Mouse (Mus musculus): ENCODE data around the gene Mgrn1. TPM values are rescaled to one million over a fixed set of nuclear protein-coding genes. Genes with fewer than 3 reads are reported as not detected.
A peak's percentile ranks its signal among the peaks of the same experiment; 100 is the strongest.

Mgrn1 gene
- polyA plus RNA-seq, 1 experiment: 75.4 TPM

GRCm38 (mm10) chr16:4913783-4914735 lies 28.0 kb downstream of the Mgrn1 start:
- no peak for TF ChIP-seq POLR2A (IDR thresholded peaks at IDR 0.05; ENCODE audit: borderline replicate concordance, low read depth, low read length)
- TF ChIP-seq CTCF (IDR thresholded peaks at IDR 0.05; ENCODE audit: low read depth, low read length): peak; percentile 94
- H3K4me3 ChIP-seq (ENCODE audit: insufficient read depth, low read length): peak overlapping the region; percentile 44
- H3K27ac ChIP-seq (ENCODE audit: insufficient read depth, low read depth, low read length): peak overlapping the region; percentile 97
- peaks cover 32% of the 10 kb centered on the region for H3K4me1 ChIP-seq (ENCODE audit: control insufficient read depth, insufficient read depth, low read length)

- TF ChIP-seq POLR2A (IDR thresholded peaks at IDR 0.05; ENCODE audit: borderline replicate concordance, low read depth, low read length): no peak
- no peak for TF ChIP-seq CTCF (IDR thresholded peaks at IDR 0.05; ENCODE audit: low read depth, low read length)
- peaks cover 41% of the 10 kb centered on the region for H3K4me1 ChIP-seq (ENCODE audit: control insufficient read depth, insufficient read depth, low read length)
- no peak overlapping the region for H3K4me3 ChIP-seq (ENCODE audit: insufficient read depth, low read length)
- no peak overlapping the region for H3K27ac ChIP-seq (ENCODE audit: insufficient read depth, low read depth, low read length)
Measured at GRCm38 (mm10) chr16:4915931-4916330, 29.9 kb downstream of the Mgrn1 start.

GRCm38 (mm10) chr16:4916608-4917007 lies 30.6 kb downstream of the Mgrn1 start:
- peaks cover 44% of the 10 kb centered on the region for H3K4me1 ChIP-seq (ENCODE audit: control insufficient read depth, insufficient read depth, low read length)
- TF ChIP-seq CTCF (IDR thresholded peaks at IDR 0.05; ENCODE audit: low read depth, low read length) (no peak), POLR2A (IDR thresholded peaks at IDR 0.05; ENCODE audit: borderline replicate concordance, low read depth, low read length) (no peak)
- no peak overlapping the region for H3K4me3 ChIP-seq (ENCODE audit: insufficient read depth, low read length)
- no peak overlapping the region for H3K27ac ChIP-seq (ENCODE audit: insufficient read depth, low read depth, low read length)

GRCm38 (mm10) chr16:4920556-4920955 lies 34.5 kb downstream of the Mgrn1 start:
- peaks cover 25% of the 10 kb centered on the region for H3K4me1 ChIP-seq (ENCODE audit: control insufficient read depth, insufficient read depth, low read length)
- H3K4me3 ChIP-seq (ENCODE audit: insufficient read depth, low read length): no peak overlapping the region
- TF ChIP-seq CTCF (IDR thresholded peaks at IDR 0.05; ENCODE audit: low read depth, low read length): no peak
- no peak for TF ChIP-seq POLR2A (IDR thresholded peaks at IDR 0.05; ENCODE audit: borderline replicate concordance, low read depth, low read length)

GRCm38 (mm10) chr16:4922481-4922880 lies 36.4 kb downstream of the Mgrn1 start:
- peaks cover 16% of the 10 kb centered on the region for H3K4me1 ChIP-seq (ENCODE audit: control insufficient read depth, insufficient read depth, low read length)
- no peak for TF ChIP-seq POLR2A (IDR thresholded peaks at IDR 0.05; ENCODE audit: borderline replicate concordance, low read depth, low read length)
- TF ChIP-seq CTCF (IDR thresholded peaks at IDR 0.05; ENCODE audit: low read depth, low read length): no peak
- no peak overlapping the region for H3K4me3 ChIP-seq (ENCODE audit: insufficient read depth, low read length)
- H3K27ac ChIP-seq (ENCODE audit: insufficient read depth, low read depth, low read length): no peak overlapping the region

More at GRCm38 (mm10) chr16:4920556-4920955, 34.5 kb downstream of the Mgrn1 start:
- peak overlapping the region; percentile 71 for H3K27ac ChIP-seq (ENCODE audit: insufficient read depth, low read depth, low read length)

GRCm38 (mm10) chr16:4923996-4924395 lies 37.9 kb downstream of the Mgrn1 start:
- TF ChIP-seq CTCF (IDR thresholded peaks at IDR 0.05; ENCODE audit: low read depth, low read length) (no peak), POLR2A (IDR thresholded peaks at IDR 0.05; ENCODE audit: borderline replicate concordance, low read depth, low read length) (no peak)
- H3K4me1 ChIP-seq (ENCODE audit: control insufficient read depth, insufficient read depth, low read length): peaks cover 16% of the 10 kb centered on the region
- H3K27ac ChIP-seq (ENCODE audit: insufficient read depth, low read depth, low read length): no peak overlapping the region
- H3K4me3 ChIP-seq (ENCODE audit: insufficient read depth, low read length): no peak overlapping the region

GRCm38 (mm10) chr16:4927967-4928366 lies 41.9 kb downstream of the Mgrn1 start:
- Histone ChIP-seq H3K27ac (ENCODE audit: insufficient read depth, low read depth, low read length) (no peak overlapping the region), H3K4me3 (ENCODE audit: insufficient read depth, low read length) (no peak overlapping the region), H3K4me1 (ENCODE audit: control insufficient read depth, insufficient read depth, low read length) (no peaks in the 10 kb centered on the region; the same call in 1 of the 2 replicates)
- TF ChIP-seq CTCF (IDR thresholded peaks at IDR 0.05; ENCODE audit: low read depth, low read length) (no peak), POLR2A (IDR thresholded peaks at IDR 0.05; ENCODE audit: borderline replicate concordance, low read depth, low read length) (no peak)

GRCm38 (mm10) chr16:4928474-4928873 lies 42.4 kb downstream of the Mgrn1 start:
- Histone ChIP-seq H3K4me3 (ENCODE audit: insufficient read depth, low read length) (no peak overlapping the region), H3K4me1 (ENCODE audit: control insufficient read depth, insufficient read depth, low read length) (no peaks in the 10 kb centered on the region; the same call in 1 of the 2 replicates), H3K27ac (ENCODE audit: insufficient read depth, low read depth, low read length) (no peak overlapping the region)
- TF ChIP-seq CTCF (IDR thresholded peaks at IDR 0.05; ENCODE audit: low read depth, low read length) (no peak), POLR2A (IDR thresholded peaks at IDR 0.05; ENCODE audit: borderline replicate concordance, low read depth, low read length) (no peak)

- Histone ChIP-seq H3K4me1 (ENCODE audit: control insufficient read depth, insufficient read depth, low read length) (peaks cover 25% of the 10 kb centered on the region), H3K27ac (ENCODE audit: insufficient read depth, low read depth, low read length) (no peak overlapping the region), H3K4me3 (ENCODE audit: insufficient read depth, low read length) (no peak overlapping the region)
- no peak for TF ChIP-seq CTCF (IDR thresholded peaks at IDR 0.05; ENCODE audit: low read depth, low read length)
- TF ChIP-seq POLR2A (IDR thresholded peaks at IDR 0.05; ENCODE audit: borderline replicate concordance, low read depth, low read length): no peak
Measured at GRCm38 (mm10) chr16:4932429-4932828, 46.4 kb downstream of the Mgrn1 start.

GRCm38 (mm10) chr16:4935430-4935829 lies 49.4 kb downstream of the Mgrn1 start:
- Histone ChIP-seq H3K4me1 (ENCODE audit: control insufficient read depth, insufficient read depth, low read length) (peaks cover 38% of the 10 kb centered on the region), H3K27ac (ENCODE audit: insufficient read depth, low read depth, low read length) (peak overlapping the region; percentile 89), H3K4me3 (ENCODE audit: insufficient read depth, low read length) (no peak overlapping the region)
- no peak for TF ChIP-seq CTCF (IDR thresholded peaks at IDR 0.05; ENCODE audit: low read depth, low read length)

Measured in bone marrow macrophage, adult 2 months (primary cell).